Mouse (Mus musculus): ENCODE data around the gene Mid1ip1.

- TF ChIP-seq EP300 (IDR thresholded peaks at IDR 0.05; ENCODE audit: low read depth in 1 of 2, low read length in 2 of 2) (peak; percentile 52 to 73; a peak in 3 of 4 replicates), RCOR1 (IDR thresholded peaks at IDR 0.05; ENCODE audit: low read depth, low read length) (0 out of 2 replicates have a peak, but pooled peaks have one; percentile 40), POLR2A (IDR thresholded peaks at IDR 0.05; ENCODE audit: control insufficient read depth in 1 of 2, insufficient read depth in 1 of 2, low read depth in 1 of 2, low read length in 2 of 2, poor library complexity in 1 of 2) (peak in 1 of 2 experiments; percentile 40; a peak in 1 of 4 replicates), ZC3H11A (IDR thresholded peaks at IDR 0.05; ENCODE audit: low read depth, low read length) (no peak), ELF1 (IDR thresholded peaks at IDR 0.05; ENCODE audit: low read depth, low read length) (no peak), POLR2AphosphoS5 (IDR thresholded peaks at IDR 0.05; ENCODE audit: borderline replicate concordance, low read depth, low read length) (no peak), JUND (IDR thresholded peaks at IDR 0.05; ENCODE audit: low read depth, low read length) (no peak), CTCF (IDR thresholded peaks at IDR 0.05 in 2 of 3, conservative IDR thresholded peaks at IDR 0.05 in 1 of 3; ENCODE audit: control insufficient read depth in 1 of 3, insufficient read depth in 1 of 3, low read depth in 2 of 3, low read length in 3 of 3, poor library complexity in 1 of 3, severe bottlenecking in 1 of 3) (no peak), CHD2 (IDR thresholded peaks at IDR 0.05; ENCODE audit: low read length) (no peak; the same call in none of the 2 replicates), MAX (IDR thresholded peaks at IDR 0.05; ENCODE audit: low read length) (no peak), MYB (IDR thresholded peaks at IDR 0.05; ENCODE audit: low read depth, low read length) (0 out of 2 replicates have a peak, but pooled peaks have one; percentile 20), CHD1 (IDR thresholded peaks at IDR 0.05; ENCODE audit: low read depth, low read length) (no peak)
These were observed 5.6 kb downstream of the Mid1ip1 start for GRCm38 (mm10) chrX:10720391-10720790.

Data from MEL (cell line).